Mouse (Mus musculus): ENCODE results near the gene Plch2.
"Not testable (repeated sequence)": the region's sequence is repeated elsewhere in the genome, so short reads cannot be mapped to it uniquely, and the experiment has no call there.

The Plch2 gene

DNA sequence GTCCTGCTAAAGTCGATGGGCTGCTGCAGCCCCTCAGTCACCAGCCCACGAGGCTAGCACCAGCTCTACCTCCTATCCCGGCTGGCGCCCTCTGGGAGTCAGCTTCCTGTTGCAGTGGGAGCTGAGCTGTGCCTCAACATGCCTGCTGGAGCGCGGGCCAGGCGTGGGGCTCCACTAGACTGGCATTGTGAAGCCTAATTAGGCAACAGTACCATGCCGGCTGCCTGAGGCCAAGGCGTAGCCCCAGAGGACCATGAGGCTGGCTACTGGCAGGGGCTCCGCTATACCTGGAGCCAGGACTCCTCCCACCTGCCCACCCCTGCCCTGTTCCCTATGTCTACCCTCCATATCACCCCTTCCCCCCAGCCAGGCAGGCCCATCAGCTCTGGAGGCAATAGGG is at the start of gene Plch2:
TSS of gene Plch2 (minus strand) at position 61 of the 400 bp plus-strand sequence.
- DNase-seq: no peak

GRCm38 (mm10) chr4:155098572-155098971 is 42.0 kb upstream of the Plch2 start:
- no peak for DNase-seq

DNA sequence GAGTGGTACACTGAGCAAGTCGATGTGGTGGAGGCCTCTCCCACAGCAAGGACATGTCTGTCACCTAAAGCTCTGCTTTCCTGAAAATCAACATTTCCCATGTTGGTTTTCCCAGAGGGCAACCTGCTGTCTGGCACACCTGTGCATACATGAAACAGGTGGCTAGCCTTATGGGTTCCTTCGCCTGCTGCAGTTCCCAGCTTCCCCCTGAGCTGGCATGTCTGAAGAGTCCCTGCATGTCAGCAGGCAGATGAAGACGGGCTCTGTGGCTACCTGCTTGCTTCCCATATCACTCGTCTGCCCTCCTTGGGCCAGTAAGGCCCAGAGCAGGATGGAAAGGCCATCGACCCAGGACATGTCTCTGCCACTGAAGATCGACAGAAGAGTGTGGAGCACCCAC is 40.9 kb upstream of the Plch2 start:
- no peak for DNase-seq

DNA sequence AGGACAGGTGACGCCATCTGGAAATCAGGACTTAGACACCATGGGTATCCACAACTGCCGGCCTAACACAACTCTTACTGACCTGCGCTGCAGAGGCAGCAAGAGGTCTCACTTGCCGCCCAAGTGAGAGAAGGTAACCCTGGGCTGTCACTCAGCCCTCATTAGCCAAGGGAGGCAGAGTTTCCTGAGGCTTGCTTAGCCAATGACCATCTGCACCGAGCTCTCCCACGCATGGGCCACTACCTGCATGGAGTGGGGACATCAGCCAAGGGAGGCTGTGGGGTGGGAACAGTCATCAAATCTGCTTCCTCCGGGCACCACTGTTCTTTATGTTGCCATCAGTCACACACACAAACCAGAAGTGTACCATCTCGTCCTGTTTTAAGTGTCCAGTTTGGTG is 39.4 kb upstream of the Plch2 start:
- DNase-seq: no peak

- DNase-seq: peak; percentile 53 to 74
Observed at GRCm38 (mm10) chr4:155095238-155095900, 38.8 kb upstream of the Plch2 start.

GRCm38 (mm10) chr4:155094565-155094964 is 38.0 kb upstream of the Plch2 start:
- peak; percentile 36 to 68 for DNase-seq

- DNase-seq: no peak
Observed at GRCm38 (mm10) chr4:155093431-155094149, 37.0 kb upstream of the Plch2 start.

DNA sequence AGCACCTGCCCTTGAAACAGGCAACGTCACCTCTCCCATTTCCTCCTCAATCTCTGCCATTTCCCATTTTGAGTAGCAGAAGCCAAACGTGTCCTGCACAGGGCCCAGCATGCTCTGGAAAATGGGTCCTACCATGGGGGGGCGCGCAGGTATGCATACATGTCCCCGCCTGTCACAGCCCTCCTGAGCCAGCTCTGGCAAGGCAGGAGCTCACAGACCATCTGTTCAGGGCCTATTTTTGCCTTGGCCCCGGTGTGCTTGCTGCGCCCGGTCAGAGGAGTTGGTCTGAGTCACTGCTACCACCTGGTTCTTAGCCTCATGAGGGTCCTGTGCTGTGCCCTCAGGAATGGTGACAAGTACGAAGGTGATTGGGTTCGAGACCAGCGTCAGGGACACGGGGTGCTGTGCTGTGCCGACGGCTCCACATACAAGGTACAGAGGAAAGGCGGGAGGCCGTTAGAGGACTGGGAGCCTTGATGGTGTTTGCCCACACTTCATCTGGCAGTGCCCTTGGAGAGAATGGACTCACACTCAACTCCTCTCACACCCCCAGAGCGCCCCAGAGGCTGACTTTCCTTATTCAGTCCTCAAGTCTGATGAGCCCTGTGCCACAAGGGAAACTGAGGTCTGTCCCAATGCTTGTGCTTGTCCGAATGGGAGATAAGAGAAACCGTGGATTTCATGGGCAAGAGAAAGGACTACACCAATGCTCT is 36.3 kb upstream of the Plch2 start:
- DNase-seq: no peak

GRCm38 (mm10) chr4:155090688-155091449 is 34.3 kb upstream of the Plch2 start:
- DNase-seq: no peak

DNA sequence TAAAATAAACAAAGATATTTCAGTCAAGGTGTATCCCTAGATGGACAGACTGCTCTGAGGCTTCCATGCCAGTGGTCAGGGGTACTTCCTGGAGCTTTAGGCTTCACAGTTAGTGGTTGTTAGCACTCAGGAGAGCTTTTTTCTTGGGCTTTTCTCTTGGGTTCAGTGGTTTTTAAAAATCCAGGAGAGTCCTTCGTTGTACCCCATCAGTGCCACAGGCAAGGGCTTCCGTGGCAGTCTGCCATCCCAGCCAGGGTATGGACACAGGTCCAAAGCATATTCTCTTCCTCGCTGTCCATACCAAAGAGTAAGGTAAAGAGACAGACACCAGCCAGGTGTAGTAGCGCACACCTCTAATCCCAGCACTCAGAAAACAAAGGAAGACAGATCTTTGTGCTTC is 33.6 kb upstream of the Plch2 start:
- no peak for DNase-seq

DNA sequence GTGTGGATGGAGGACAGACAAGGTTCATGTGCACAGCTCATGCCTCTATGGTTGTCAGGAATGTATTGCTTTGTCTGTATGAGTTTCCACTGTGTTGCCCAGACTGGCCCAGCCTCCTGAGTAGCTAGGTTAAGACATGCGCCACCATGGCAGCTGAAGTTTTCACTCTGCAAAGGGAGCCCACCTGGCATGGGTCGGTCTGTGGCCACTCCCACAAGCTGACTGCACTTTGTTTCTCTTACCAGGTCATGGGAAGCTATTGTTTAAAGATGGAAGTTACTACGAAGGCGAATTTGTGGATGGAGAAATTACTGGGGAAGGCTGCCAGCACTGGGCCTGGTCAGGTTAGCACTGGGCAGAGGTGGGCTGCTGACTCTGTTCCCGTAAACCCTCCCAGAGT is 32.7 kb upstream of the Plch2 start:
- DNase-seq: no peak

DNA sequence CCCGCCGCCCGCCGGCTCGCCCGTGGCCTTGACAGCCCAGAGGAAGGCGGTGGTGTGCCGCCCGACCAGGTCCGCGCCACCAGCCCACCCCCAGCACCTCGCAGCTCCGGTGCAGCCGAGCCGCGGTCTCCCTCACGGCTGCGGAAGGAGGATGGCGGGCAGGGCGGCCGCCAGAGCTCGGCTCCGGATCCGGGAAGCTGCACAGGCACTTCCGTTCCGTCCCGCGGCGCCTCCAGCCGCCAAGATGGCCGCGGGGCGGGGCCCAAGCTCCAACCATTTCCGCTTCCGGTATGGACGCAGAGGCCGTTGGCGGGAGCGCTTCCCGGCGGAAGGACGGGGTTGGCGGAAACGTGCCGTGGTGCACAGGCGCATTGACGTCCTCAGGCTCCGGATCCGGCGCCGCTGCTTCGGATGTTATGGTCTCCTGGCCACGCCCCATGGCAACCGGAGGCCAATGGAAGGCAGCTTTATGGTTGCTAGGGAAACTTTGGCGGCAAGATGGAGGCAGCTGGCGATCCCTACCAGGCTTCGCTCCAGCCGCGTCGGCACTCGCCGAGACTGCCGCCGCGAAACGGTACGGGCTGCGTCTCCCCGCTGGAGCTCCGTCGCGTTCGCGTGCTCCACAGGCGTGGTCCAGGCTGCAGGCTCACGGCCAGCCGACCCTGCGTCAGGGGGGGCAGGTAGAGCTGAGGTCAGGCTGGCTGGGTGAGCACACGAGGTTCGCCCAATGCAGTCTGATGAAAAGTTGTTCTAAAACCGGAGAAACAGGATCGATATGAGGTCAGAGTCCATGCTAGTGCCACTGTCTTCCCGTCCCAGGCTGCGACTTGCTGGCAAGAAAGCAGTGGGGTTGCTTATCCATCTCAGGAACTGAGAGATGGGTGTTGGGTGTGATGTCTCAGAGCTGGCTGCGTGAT is 29.8 kb upstream of the Plch2 start, which contains the start of the genes Rer1 and Morn1:
TSS of gene Rer1 (minus strand) at position 275 of the 917 bp plus-strand sequence.
TSS of gene Morn1 (plus strand) at position 470 of the 917 bp plus-strand sequence.
- peak; percentile 97 to 99 for DNase-seq

GRCm38 (mm10) chr4:155085206-155086107 is 28.9 kb upstream of the Plch2 start:
- DNase-seq: no peak

GRCm38 (mm10) chr4:155084351-155084750 is 27.8 kb upstream of the Plch2 start:
- DNase-seq: no peak

DNA sequence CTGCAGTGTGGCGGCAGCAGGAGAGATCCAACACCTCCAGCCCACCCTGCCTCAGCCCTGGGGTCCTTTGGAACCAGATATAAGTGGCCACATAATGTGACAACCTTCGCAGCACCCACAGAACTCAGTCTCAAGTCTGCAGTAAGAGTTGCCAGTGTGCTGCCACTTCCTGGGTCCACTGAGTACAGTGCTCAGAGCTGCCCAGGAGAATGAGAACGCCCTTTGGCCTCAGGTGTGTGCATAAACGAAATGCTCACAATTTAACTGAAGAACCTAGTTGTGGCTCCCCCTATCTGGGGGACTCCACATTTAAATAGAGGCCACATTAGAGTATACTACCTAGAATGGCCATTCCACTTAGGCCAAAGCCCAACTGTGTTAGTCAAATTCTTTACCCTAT is 27.0 kb upstream of the Plch2 start:
- no peak for DNase-seq

- no peak for DNase-seq
Observed at GRCm38 (mm10) chr4:155079666-155080065, 23.1 kb upstream of the Plch2 start.

- not testable (repeated sequence) for DNase-seq
Observed at GRCm38 (mm10) chr4:155078808-155079207, 22.2 kb upstream of the Plch2 start.

- no peak for DNase-seq
Observed at GRCm38 (mm10) chr4:155076677-155077076, 20.1 kb upstream of the Plch2 start.

DNA sequence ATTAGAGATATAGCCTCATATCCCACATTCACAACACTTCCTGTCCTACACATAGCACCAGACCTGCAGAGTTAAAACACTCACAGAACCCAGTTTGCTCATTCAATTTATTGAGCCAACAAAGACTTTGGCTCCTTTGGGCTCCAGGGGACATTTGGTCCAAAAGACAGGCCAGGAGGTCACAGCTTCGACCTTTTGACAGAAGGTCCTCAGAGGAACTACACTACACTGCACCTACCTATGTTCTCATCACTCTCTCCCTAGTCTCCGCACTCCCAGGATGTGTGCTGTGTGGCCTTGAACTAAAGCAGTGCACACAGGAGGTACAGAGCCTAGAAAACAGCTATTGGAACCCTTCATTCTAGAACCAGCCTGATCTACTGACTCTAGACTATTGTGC is 19.2 kb upstream of the Plch2 start:
- no peak for DNase-seq

DNA sequence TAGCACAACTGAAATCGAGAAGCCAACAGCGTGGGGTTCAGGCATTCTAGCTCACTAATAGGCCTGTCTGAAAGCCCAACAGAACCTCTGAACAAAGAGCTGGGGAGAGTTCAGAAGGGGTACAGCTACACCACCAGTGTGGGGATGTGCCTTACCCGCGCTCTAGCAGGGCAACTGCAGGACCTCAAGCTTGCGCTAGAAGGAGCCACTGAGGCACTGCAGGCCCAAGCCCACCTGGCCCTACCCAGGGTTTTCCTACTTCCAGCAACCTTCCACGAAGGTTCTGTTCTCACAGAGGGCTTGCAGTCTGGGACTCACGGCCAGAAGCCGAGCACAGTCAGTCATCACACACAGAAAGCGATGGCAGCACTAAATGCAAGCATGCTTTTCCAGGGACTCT is 18.6 kb upstream of the Plch2 start:
- no peak for DNase-seq

- no peak for DNase-seq
Observed at GRCm38 (mm10) chr4:155074418-155074817, 17.8 kb upstream of the Plch2 start.
